Mouse (Mus musculus): ENCODE results near the gene R3hdm1. TPM values are rescaled to one million over a fixed set of nuclear protein-coding genes. Genes with fewer than 3 reads are reported as not detected.
A peak's percentile ranks its signal among the peaks of the same experiment; 100 is the strongest.

R3hdm1 gene
- polyA plus RNA-seq, 1 experiment from 2014 or later, result 74.4 TPM

- ATAC-seq (ENCODE audit: insufficient read depth), result no peak
- Histone ChIP-seq H3K27me3 (ENCODE audit: insufficient read depth, low read length) (no peaks in the 10 kb centered on the region), H3K36me3 (ENCODE audit: insufficient read depth) (no peaks in the 10 kb centered on the region), H3K4me2 (no peak overlapping the region), H3K4me3 (ENCODE audit: low read depth, low read length) (no peak overlapping the region), H3K9ac (no peak overlapping the region), H3K27ac (ENCODE audit: low read depth) (no peak overlapping the region), H3K4me1 (ENCODE audit: insufficient read depth) (no peaks in the 10 kb centered on the region), H3K9me3 (ENCODE audit: low read depth, low read length) (no peaks in the 10 kb centered on the region)
- peak; percentile 33 for DNase-seq
- peak; percentile 50 for TF ChIP-seq CTCF (IDR thresholded peaks at IDR 0.05; ENCODE audit: low read depth)
Measured at GRCm38 (mm10) chr1:128141039-128141438, 37.9 kb downstream of the R3hdm1 start.

- H3K9ac ChIP-seq, result no peak overlapping the region
- no peak for DNase-seq
- H3K27me3 ChIP-seq (ENCODE audit: insufficient read depth, low read length), result no peaks in the 10 kb centered on the region
- H3K9me3 ChIP-seq (ENCODE audit: low read depth, low read length), result no peaks in the 10 kb centered on the region
- TF ChIP-seq CTCF (IDR thresholded peaks at IDR 0.05; ENCODE audit: low read depth), result no peak
- no peaks in the 10 kb centered on the region for H3K36me3 ChIP-seq (ENCODE audit: insufficient read depth)
- H3K27ac ChIP-seq (ENCODE audit: low read depth), result no peak overlapping the region
- H3K4me2 ChIP-seq, result no peak overlapping the region
- no peak for ATAC-seq (ENCODE audit: insufficient read depth)
- H3K4me3 ChIP-seq (ENCODE audit: low read depth, low read length), result no peak overlapping the region
- H3K4me1 ChIP-seq (ENCODE audit: insufficient read depth), result no peaks in the 10 kb centered on the region
Measured at GRCm38 (mm10) chr1:128141737-128142136, 38.6 kb downstream of the R3hdm1 start.

- H3K9me3 ChIP-seq (ENCODE audit: low read depth, low read length), result no peaks in the 10 kb centered on the region
- no peak overlapping the region for H3K9ac ChIP-seq
- H3K4me1 ChIP-seq (ENCODE audit: insufficient read depth), result no peaks in the 10 kb centered on the region
- DNase-seq (no peak), ATAC-seq (ENCODE audit: insufficient read depth) (no peak)
- H3K4me2 ChIP-seq, result no peak overlapping the region
- 0 out of 2 replicates have a peak, but pooled peaks cover 3% of the 10 kb centered on the region for H3K36me3 ChIP-seq (ENCODE audit: insufficient read depth)
- H3K4me3 ChIP-seq (ENCODE audit: low read depth, low read length), result no peak overlapping the region
- no peaks in the 10 kb centered on the region for H3K27me3 ChIP-seq (ENCODE audit: insufficient read depth, low read length)
- no peak for TF ChIP-seq CTCF (IDR thresholded peaks at IDR 0.05; ENCODE audit: low read depth)
- 78% methylated on average over 1 of the region's 1 CpGs for WGBS
- no peak overlapping the region for H3K27ac ChIP-seq (ENCODE audit: low read depth)
Measured at GRCm38 (mm10) chr1:128166956-128167355, 63.9 kb downstream of the R3hdm1 start.

GRCm38 (mm10) chr1:128170104-128170503, 67.0 kb downstream of the R3hdm1 start:
- Histone ChIP-seq H3K9me3 (ENCODE audit: low read depth, low read length) (no peaks in the 10 kb centered on the region), H3K4me1 (ENCODE audit: insufficient read depth) (no peaks in the 10 kb centered on the region), H3K36me3 (ENCODE audit: insufficient read depth) (peaks cover 4% of the 10 kb centered on the region), H3K4me2 (no peak overlapping the region), H3K27ac (ENCODE audit: low read depth) (no peak overlapping the region), H3K4me3 (ENCODE audit: low read depth, low read length) (no peak overlapping the region), H3K9ac (no peak overlapping the region), H3K27me3 (ENCODE audit: insufficient read depth, low read length) (no peaks in the 10 kb centered on the region)
- no peak for DNase-seq
- TF ChIP-seq CTCF (IDR thresholded peaks at IDR 0.05; ENCODE audit: low read depth), result no peak
- ATAC-seq (ENCODE audit: insufficient read depth), result no peak

- no peak overlapping the region for H3K4me2 ChIP-seq
- no peak for DNase-seq
- no peaks in the 10 kb centered on the region for H3K27me3 ChIP-seq (ENCODE audit: insufficient read depth, low read length)
- H3K36me3 ChIP-seq (ENCODE audit: insufficient read depth), result peaks cover 48% of the 10 kb centered on the region
- H3K27ac ChIP-seq (ENCODE audit: low read depth), result no peak overlapping the region
- H3K4me3 ChIP-seq (ENCODE audit: low read depth, low read length), result no peak overlapping the region
- H3K9ac ChIP-seq, result no peak overlapping the region
- no peak for TF ChIP-seq CTCF (IDR thresholded peaks at IDR 0.05; ENCODE audit: low read depth)
- H3K9me3 ChIP-seq (ENCODE audit: low read depth, low read length), result no peaks in the 10 kb centered on the region
- 55% methylated on average over 2 of the region's 2 CpGs for WGBS
- peak; percentile 31; the same call in 1 of the 2 replicates for ATAC-seq (ENCODE audit: insufficient read depth)
- no peaks in the 10 kb centered on the region for H3K4me1 ChIP-seq (ENCODE audit: insufficient read depth)
Measured at GRCm38 (mm10) chr1:128191426-128191825, 88.3 kb downstream of the R3hdm1 start.

- WGBS, result 49% methylated on average over 7 of the region's 7 CpGs
- DNase-seq, result peak; percentile 70
Measured at GRCm38 (mm10) chr1:128192369-128192768, 89.3 kb downstream of the R3hdm1 start.

GRCm38 (mm10) chr1:128194011-128194410, 90.9 kb downstream of the R3hdm1 start:
- H3K9me3 ChIP-seq (ENCODE audit: low read depth, low read length), result no peaks in the 10 kb centered on the region
- WGBS, result 45% methylated on average over 2 of the region's 2 CpGs
- no peak for TF ChIP-seq CTCF (IDR thresholded peaks at IDR 0.05; ENCODE audit: low read depth)
- H3K4me3 ChIP-seq (ENCODE audit: low read depth, low read length), result no peak overlapping the region
- no peak overlapping the region for H3K4me2 ChIP-seq
- H3K4me1 ChIP-seq (ENCODE audit: insufficient read depth), result no peaks in the 10 kb centered on the region
- no peak overlapping the region for H3K27ac ChIP-seq (ENCODE audit: low read depth)
- ATAC-seq (ENCODE audit: insufficient read depth) (no peak), DNase-seq (no peak)
- H3K9ac ChIP-seq, result no peak overlapping the region
- H3K27me3 ChIP-seq (ENCODE audit: insufficient read depth, low read length), result no peaks in the 10 kb centered on the region
- peaks cover 47% of the 10 kb centered on the region for H3K36me3 ChIP-seq (ENCODE audit: insufficient read depth)

More at GRCm38 (mm10) chr1:128192369-128192768, 89.3 kb downstream of the R3hdm1 start:
- Histone ChIP-seq H3K27me3 (ENCODE audit: insufficient read depth, low read length) (no peaks in the 10 kb centered on the region), H3K4me1 (ENCODE audit: insufficient read depth) (no peaks in the 10 kb centered on the region), H3K36me3 (ENCODE audit: insufficient read depth) (peaks cover 46% of the 10 kb centered on the region), H3K4me3 (ENCODE audit: low read depth, low read length) (no peak overlapping the region), H3K27ac (ENCODE audit: low read depth) (no peak overlapping the region), H3K9ac (no peak overlapping the region), H3K4me2 (no peak overlapping the region), H3K9me3 (ENCODE audit: low read depth, low read length) (no peaks in the 10 kb centered on the region)
- ATAC-seq (ENCODE audit: insufficient read depth), result peak; percentile 73; the same call in 1 of the 2 replicates
- TF ChIP-seq CTCF (IDR thresholded peaks at IDR 0.05; ENCODE audit: low read depth), result no peak

- H3K9me3 ChIP-seq (ENCODE audit: low read depth, low read length), result no peaks in the 10 kb centered on the region
- DNase-seq (no peak), ATAC-seq (ENCODE audit: insufficient read depth) (no peak)
- no peak overlapping the region for H3K4me2 ChIP-seq
- peaks cover 51% of the 10 kb centered on the region for H3K36me3 ChIP-seq (ENCODE audit: insufficient read depth)
- H3K27ac ChIP-seq (ENCODE audit: low read depth), result no peak overlapping the region
- TF ChIP-seq CTCF (IDR thresholded peaks at IDR 0.05; ENCODE audit: low read depth), result no peak
- no peaks in the 10 kb centered on the region for H3K4me1 ChIP-seq (ENCODE audit: insufficient read depth)
- H3K9ac ChIP-seq, result no peak overlapping the region
- no peaks in the 10 kb centered on the region for H3K27me3 ChIP-seq (ENCODE audit: insufficient read depth, low read length)
- WGBS, result 91% methylated on average over 1 of the region's 1 CpGs
- no peak overlapping the region for H3K4me3 ChIP-seq (ENCODE audit: low read depth, low read length)
Measured at GRCm38 (mm10) chr1:128197353-128197752, 94.3 kb downstream of the R3hdm1 start.
